Mouse (Mus musculus) megakaryocyte, embryonic 14.5 days (primary cell): ENCODE results near the gene Rnf24.

Experiments used
- FLI1 ChIP-seq: IDR thresholded peaks from 2 replicates; pipeline ENCODE4 v1.6.1; 2012; ENCODE audit warnings: low read length, inconsistent platforms, mixed read lengths
- GATA1 ChIP-seq: IDR thresholded peaks from 3 replicates; pipeline ENCODE4 v1.6.1; 2012; ENCODE audit warnings: mixed read lengths, low read length, inconsistent platforms, borderline replicate concordance

GRCm38 (mm10) chr2:131352747-131353563 lies at the start of gene Rnf24:
- TF ChIP-seq FLI1 (no peak), GATA1 (no peak)
